Mouse (Mus musculus) embryonic facial prominence, embryonic 10.5 days (tissue): ENCODE data around the gene Rab31. TPM values are rescaled to one million over a fixed set of nuclear protein-coding genes. Genes with fewer than 3 reads are reported as not detected.

ENCODE experiments used
- DNase-seq: peaks from one replicate; pipeline ENCODE4 v3.0.0-alpha.2; 2017; ENCODE audit warnings: low spot score
- H3K27ac ChIP-seq: fragments of 300-500 bp; sonication (generic); replicated peaks from 2 replicates; pipeline ENCODE4 v1.5.1; 2016; ENCODE audit warnings: mild to moderate bottlenecking
- H3K27me3 ChIP-seq: fragments of 300-500 bp; sonication (generic); replicated peaks from 2 replicates; pipeline ENCODE4 v1.6.1; 2016; ENCODE audit warnings: low read depth, mild to moderate bottlenecking; ENCODE audit not compliant: poor library complexity, severe bottlenecking
- H3K36me3 ChIP-seq: fragments of 300-500 bp; sonication (generic); replicated peaks from 2 replicates; pipeline ENCODE4 v1.6.1; 2016; ENCODE audit warnings: mild to moderate bottlenecking, moderate library complexity
- H3K4me1 ChIP-seq: fragments of 300-500 bp; sonication (generic); 2 replicates; pipeline ENCODE4 v1.6.1; 2016
- H3K4me3 ChIP-seq: fragments of 300-500 bp; sonication (generic); 2 replicates; pipeline ENCODE4 v1.5.1; 2016; ENCODE audit warnings: mild to moderate bottlenecking, moderate library complexity
- H3K9me3 ChIP-seq: fragments of 300-500 bp; sonication (generic); 2 replicates; pipeline ENCODE4 v1.6.1; 2016; ENCODE audit warnings: mild to moderate bottlenecking
- WGBS: fragments of 180-500 bp; shearing (Covaris S2); methylation state at CpG from one replicate; pipeline ENCODE4 v1.1.7; 2016; 5-methylcytosine and 5-hydroxymethylcytosine counted together
- polyA plus RNA-seq: library from polyadenylated mRNA; unstranded; fragments of >200 nt; fragmentation: Nextera tagmentation; extraction: Ambion mirVana; gene quantifications from 2 replicates; pipeline ENCODE4 v1.2.1, GENCODE M21; 2016

The Rab31 gene
- polyA plus RNA-seq, 1 experiment from 2014 or later: 58.7 TPM

DNA sequence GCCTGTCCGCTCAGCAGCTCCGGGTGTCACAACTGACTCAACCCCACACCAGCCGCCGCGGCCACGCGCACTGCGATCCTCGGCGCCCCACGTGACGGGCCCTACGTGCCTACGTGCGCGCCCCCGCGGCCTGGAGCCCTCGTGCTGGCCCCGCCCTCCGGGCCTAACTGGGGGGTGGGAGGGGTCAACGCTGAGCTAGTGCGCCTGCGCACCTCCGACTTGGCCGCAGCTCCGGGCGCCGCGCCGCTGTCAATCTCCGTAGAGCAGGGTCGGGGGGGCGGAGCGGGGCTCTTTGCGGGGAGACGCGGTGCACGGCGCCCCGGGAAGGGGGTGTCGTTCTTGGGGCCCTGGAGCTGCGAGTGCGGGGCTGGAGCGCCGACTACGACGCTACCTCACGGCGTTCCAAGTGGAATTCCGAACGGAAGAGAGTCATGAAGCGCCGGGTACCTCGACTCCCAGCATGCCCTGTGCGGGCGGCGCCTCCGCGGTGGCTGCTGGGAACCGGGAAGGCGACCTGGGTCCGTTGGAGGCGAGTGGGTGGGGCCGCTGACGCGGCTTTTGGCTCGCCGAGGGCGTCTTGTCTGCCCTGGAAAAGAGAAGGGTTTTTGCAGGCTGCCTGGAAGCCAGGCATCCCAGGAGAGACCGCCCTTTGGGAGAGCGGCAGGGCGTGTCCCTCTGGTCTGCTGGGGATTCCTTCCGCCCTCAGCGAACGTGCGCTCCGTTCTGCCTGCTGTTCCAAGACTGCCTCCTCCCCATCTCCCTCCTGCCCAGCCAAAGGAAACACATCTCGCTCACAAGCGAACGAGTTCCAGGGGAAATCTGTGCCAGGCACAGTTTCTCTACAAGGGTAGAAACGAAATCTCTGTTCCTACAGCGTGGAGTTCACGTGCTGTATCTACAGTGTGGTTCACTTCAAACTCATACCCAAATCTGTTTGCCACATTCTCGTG is 158.8 kb downstream of the Rab31 start, which contains the start of gene Vapa:
Gene Vapa (minus strand): TSS at position 93 of the 950 bp plus-strand sequence.
- under 1% methylated on average over 85 of the region's 85 CpGs for WGBS
- peaks cover 6% of the 10 kb centered on the region for H3K36me3 ChIP-seq

GRCm38 (mm10) chr17:65613142-65613462 is 159.4 kb downstream of the Rab31 start:
- H3K36me3 ChIP-seq: peaks cover 6% of the 10 kb centered on the region
- WGBS: under 1% methylated on average over 42 of the region's 42 CpGs
- no peak for DNase-seq
- H3K4me1 ChIP-seq: peaks cover 38% of the 10 kb centered on the region
- H3K27me3 ChIP-seq: no peaks in the 10 kb centered on the region
- peak overlapping the region; percentile 96 for H3K4me3 ChIP-seq
- H3K27ac ChIP-seq: peak overlapping the region; percentile 98
- H3K9me3 ChIP-seq: no peaks in the 10 kb centered on the region

More for the DNA sequence above, 158.8 kb downstream of the Rab31 start, which contains the start of gene Vapa:
- H3K4me3 ChIP-seq: peak within 1 kb of the TSS; percentile 96
- H3K9me3 ChIP-seq: no peaks in the 10 kb centered on the region
- H3K4me1 ChIP-seq: peaks cover 32% of the 10 kb centered on the region
- DNase-seq: peak; percentile 98
- H3K27ac ChIP-seq: peak within 1 kb of the TSS; percentile 98
- H3K27me3 ChIP-seq: no peaks in the 10 kb centered on the region

DNA sequence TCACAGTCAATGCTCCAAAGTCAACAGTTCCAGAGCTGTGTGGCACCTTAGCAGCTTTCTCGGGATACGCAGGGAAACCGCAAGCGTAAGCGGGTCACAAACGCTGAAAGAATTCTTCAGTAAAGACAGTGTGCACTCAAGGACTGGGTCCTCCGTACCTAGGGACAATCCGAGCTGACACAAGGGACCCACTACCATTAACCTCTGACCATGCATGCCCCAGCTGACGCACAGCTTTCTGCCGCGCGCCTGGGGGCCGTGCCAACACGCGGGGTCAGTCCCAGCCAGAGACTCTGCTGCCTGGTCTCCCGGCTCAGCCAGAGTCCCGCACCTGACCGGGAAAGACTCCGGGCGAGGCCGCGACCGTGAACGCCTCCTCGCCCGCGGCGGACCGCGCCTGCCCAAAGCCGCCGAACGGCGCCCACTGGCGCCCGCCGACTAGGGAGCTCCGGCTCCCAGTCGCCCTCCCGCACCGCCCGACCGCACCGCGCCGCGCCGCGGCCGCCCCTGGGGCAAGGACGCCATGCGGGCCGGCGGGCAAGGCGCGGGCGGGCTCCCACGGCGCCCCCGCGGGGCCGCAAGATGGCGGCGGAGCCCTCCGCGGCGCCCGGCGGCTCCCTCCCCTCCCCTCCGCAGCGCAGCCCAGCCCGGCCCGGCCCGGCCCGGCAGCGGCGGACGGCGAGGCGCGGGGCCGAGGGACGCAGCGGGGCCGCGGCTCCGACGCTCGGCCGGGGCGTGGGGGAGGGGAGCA is 160.0 kb downstream of the Rab31 start:
- Histone ChIP-seq H3K27me3 (no peaks in the 10 kb centered on the region), H3K36me3 (peaks cover 6% of the 10 kb centered on the region), H3K4me3 (peak overlapping the region; percentile 96), H3K27ac (peak overlapping the region; percentile 98), H3K4me1 (peaks cover 44% of the 10 kb centered on the region), H3K9me3 (no peaks in the 10 kb centered on the region)
- DNase-seq: peak; percentile 67
- WGBS: 1% methylated on average over 90 of the region's 91 CpGs

DNA sequence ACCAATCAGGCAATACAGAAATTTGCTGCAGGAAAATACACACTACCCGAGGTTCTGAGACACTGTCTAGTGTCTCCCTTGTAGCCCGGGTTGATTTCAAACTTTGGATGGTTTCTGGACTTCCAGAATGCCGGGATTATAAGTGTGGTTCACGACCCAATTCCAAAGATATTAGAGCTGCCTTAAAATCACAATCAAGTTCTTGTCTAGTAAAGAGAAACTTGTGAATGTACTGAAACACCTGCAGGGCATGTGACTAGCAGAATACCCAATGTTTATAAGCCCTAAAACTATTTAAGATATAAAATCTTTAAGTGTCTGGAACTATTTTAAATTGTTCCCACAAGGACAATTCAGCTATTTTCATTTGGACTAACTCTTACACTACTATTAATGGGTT is 160.8 kb downstream of the Rab31 start:
- Histone ChIP-seq H3K9me3 (no peaks in the 10 kb centered on the region), H3K27me3 (no peaks in the 10 kb centered on the region), H3K4me3 (peak overlapping the region; percentile 96), H3K36me3 (peaks cover 6% of the 10 kb centered on the region), H3K4me1 (peaks cover 48% of the 10 kb centered on the region), H3K27ac (no peak overlapping the region)
- no peak for DNase-seq
- WGBS: 15% methylated on average over 4 of the region's 4 CpGs

DNA sequence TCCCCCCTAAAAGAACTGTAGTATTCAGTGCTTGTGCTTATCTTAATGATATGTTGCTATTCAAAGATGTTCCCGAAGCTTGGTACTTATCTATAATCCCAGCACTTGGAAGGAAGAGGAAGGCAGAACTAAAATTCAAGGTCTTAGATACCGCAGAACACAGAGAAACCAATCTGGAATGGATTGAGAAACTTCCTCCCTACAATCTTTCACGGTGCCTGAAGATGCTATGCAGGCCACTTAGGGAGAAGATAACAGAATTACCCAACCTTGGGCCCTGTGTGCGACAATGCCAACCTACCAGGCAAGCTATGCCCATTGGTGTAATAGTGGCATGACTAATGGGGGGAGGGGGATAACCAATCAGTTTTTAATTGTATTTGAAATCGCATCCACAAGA is 163.8 kb downstream of the Rab31 start:
- H3K36me3 ChIP-seq: peaks cover 6% of the 10 kb centered on the region
- H3K4me3 ChIP-seq: no peak overlapping the region
- no peak overlapping the region for H3K27ac ChIP-seq
- 80% methylated on average over 5 of the region's 5 CpGs for WGBS
- H3K9me3 ChIP-seq: no peaks in the 10 kb centered on the region
- peaks cover 48% of the 10 kb centered on the region for H3K4me1 ChIP-seq
- DNase-seq: no peak
- H3K27me3 ChIP-seq: no peaks in the 10 kb centered on the region

DNA sequence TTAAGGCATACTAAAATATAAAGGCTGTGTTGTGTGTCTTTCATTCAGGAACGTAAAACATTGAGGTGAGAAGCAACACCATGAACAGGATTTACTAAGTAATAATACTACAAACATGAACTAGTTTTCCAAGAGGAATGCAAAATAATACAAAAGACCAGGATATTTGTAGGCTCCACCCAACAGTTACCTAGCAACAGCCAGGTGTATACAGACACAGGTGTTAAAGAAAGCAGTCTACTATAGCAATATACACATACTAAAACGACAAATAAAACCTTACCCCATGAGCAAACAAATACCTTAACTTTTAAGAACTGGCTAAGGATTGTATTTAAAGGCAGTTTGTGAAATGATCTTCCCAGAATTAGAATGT is 164.3 kb downstream of the Rab31 start:
- no peaks in the 10 kb centered on the region for H3K9me3 ChIP-seq
- H3K4me3 ChIP-seq: no peak overlapping the region
- H3K36me3 ChIP-seq: peaks cover 6% of the 10 kb centered on the region
- no peak for DNase-seq
- peaks cover 49% of the 10 kb centered on the region for H3K4me1 ChIP-seq
- 88% methylated on average over 2 of the region's 2 CpGs for WGBS
- no peak overlapping the region for H3K27ac ChIP-seq
- no peaks in the 10 kb centered on the region for H3K27me3 ChIP-seq

GRCm38 (mm10) chr17:65607574-65608311 is 164.8 kb downstream of the Rab31 start:
- peaks cover 49% of the 10 kb centered on the region for H3K4me1 ChIP-seq

GRCm38 (mm10) chr17:65606014-65606413 is 166.5 kb downstream of the Rab31 start:
- no peak for DNase-seq
- Histone ChIP-seq H3K27me3 (no peaks in the 10 kb centered on the region), H3K27ac (no peak overlapping the region), H3K9me3 (no peaks in the 10 kb centered on the region), H3K4me1 (peaks cover 42% of the 10 kb centered on the region), H3K4me3 (no peak overlapping the region), H3K36me3 (peaks cover 6% of the 10 kb centered on the region)
- WGBS: 86% methylated on average over 4 of the region's 4 CpGs

More at GRCm38 (mm10) chr17:65607574-65608311, 164.8 kb downstream of the Rab31 start:
- peaks cover 6% of the 10 kb centered on the region for H3K36me3 ChIP-seq
- H3K4me3 ChIP-seq: no peak overlapping the region; the same call in 1 of the 2 replicates
- 52% methylated on average over 7 of the region's 7 CpGs for WGBS
- no peaks in the 10 kb centered on the region for H3K27me3 ChIP-seq
- no peaks in the 10 kb centered on the region for H3K9me3 ChIP-seq
- peak; percentile 33 for DNase-seq
- no peak overlapping the region for H3K27ac ChIP-seq

DNA sequence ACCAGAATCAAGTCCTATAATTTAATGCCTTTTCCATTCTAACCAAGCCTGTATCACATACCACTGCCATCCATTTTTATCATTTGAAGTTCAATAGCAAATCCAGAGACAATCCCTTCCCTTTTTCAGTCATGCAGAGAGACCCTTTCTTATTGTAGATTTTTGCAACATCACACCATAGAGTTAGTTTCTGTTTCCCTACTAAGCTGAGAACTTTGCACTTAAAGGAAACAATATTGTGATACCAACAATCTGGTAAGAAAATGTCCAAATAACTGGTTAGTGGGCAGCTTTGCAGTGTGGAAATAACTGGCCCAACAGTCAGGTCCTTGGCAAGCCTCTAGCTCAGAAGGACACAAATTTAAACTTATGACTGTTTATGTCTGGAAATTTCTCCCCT is 167.7 kb downstream of the Rab31 start:
- Histone ChIP-seq H3K27me3 (no peaks in the 10 kb centered on the region), H3K36me3 (peaks cover 6% of the 10 kb centered on the region), H3K9me3 (no peaks in the 10 kb centered on the region), H3K4me1 (peaks cover 38% of the 10 kb centered on the region), H3K4me3 (no peak overlapping the region), H3K27ac (no peak overlapping the region)
- no peak for DNase-seq

GRCm38 (mm10) chr17:65604315-65604714 is 168.2 kb downstream of the Rab31 start:
- Histone ChIP-seq H3K36me3 (peaks cover 3% of the 10 kb centered on the region), H3K9me3 (no peaks in the 10 kb centered on the region), H3K4me1 (peaks cover 33% of the 10 kb centered on the region), H3K27me3 (no peaks in the 10 kb centered on the region), H3K27ac (no peak overlapping the region), H3K4me3 (no peak overlapping the region)
- no peak for DNase-seq
